Mouse (Mus musculus) bone marrow macrophage, adult 2 months (primary cell): Measurements from ENCODE around the gene Adcyap1r1. TPM values are rescaled to one million over a fixed set of nuclear protein-coding genes. Genes with fewer than 3 reads are reported as not detected.

Experiments used
- H3K27ac ChIP-seq: 2 replicates; pipeline ENCODE4 v1.5.1; 2012; ENCODE audit warnings: low read depth, low read length; ENCODE audit not compliant: insufficient read depth
- H3K4me1 ChIP-seq: 2 replicates; pipeline ENCODE4 v1.6.1; 2012; ENCODE audit warnings: low read length; ENCODE audit not compliant: control insufficient read depth, insufficient read depth
- H3K4me3 ChIP-seq: 2 replicates; pipeline ENCODE4 v1.5.1; 2012; ENCODE audit warnings: mild to moderate bottlenecking, low read length, moderate library complexity; ENCODE audit not compliant: insufficient read depth
- CTCF ChIP-seq: IDR thresholded peaks from 2 replicates; pipeline ENCODE4 v1.5.1; 2012; ENCODE audit warnings: low read depth, mild to moderate bottlenecking, low read length, moderate library complexity
- POLR2A ChIP-seq: IDR thresholded peaks from 2 replicates; pipeline ENCODE4 v1.6.1; 2012; ENCODE audit warnings: mild to moderate bottlenecking, low read depth, low read length, borderline replicate concordance
- polyA plus RNA-seq: library from polyadenylated mRNA; stranded (reverse); fragments of >200 nt; gene quantifications from 2 replicates; pipeline ENCODE4 v1.2.4, GENCODE M21; 2012; ENCODE audit not compliant: missing spikeins, insufficient read depth, insufficient read length

Adcyap1r1 gene
- polyA plus RNA-seq, 1 experiment = not detected

GRCm38 (mm10) chr6:55418746-55419410 lies 32.9 kb upstream of the Adcyap1r1 start:
- TF ChIP-seq POLR2A (no peak), CTCF (no peak)
- H3K4me1 ChIP-seq = peaks cover 2% of the 10 kb centered on the region; the same call in 1 of the 2 replicates
- no peak overlapping the region for H3K4me3 ChIP-seq

GRCm38 (mm10) chr6:55420411-55420810 lies 31.4 kb upstream of the Adcyap1r1 start:
- H3K4me3 ChIP-seq = no peak overlapping the region
- no peak overlapping the region for H3K27ac ChIP-seq
- TF ChIP-seq POLR2A = no peak
- TF ChIP-seq CTCF = no peak
- peaks cover 2% of the 10 kb centered on the region; the same call in 1 of the 2 replicates for H3K4me1 ChIP-seq

More at GRCm38 (mm10) chr6:55418746-55419410, 32.9 kb upstream of the Adcyap1r1 start:
- H3K27ac ChIP-seq = no peak overlapping the region

GRCm38 (mm10) chr6:55420869-55421361 lies 30.9 kb upstream of the Adcyap1r1 start:
- no peak for TF ChIP-seq POLR2A
- no peak for TF ChIP-seq CTCF
- no peak overlapping the region for H3K27ac ChIP-seq
- H3K4me1 ChIP-seq = no peaks in the 10 kb centered on the region

GRCm38 (mm10) chr6:55432121-55432520 lies 19.7 kb upstream of the Adcyap1r1 start:
- Histone ChIP-seq H3K27ac (no peak overlapping the region), H3K4me3 (no peak overlapping the region), H3K4me1 (peaks cover 2% of the 10 kb centered on the region)
- TF ChIP-seq CTCF (no peak), POLR2A (no peak)

More at GRCm38 (mm10) chr6:55420869-55421361, 30.9 kb upstream of the Adcyap1r1 start:
- no peak overlapping the region for H3K4me3 ChIP-seq

- H3K4me3 ChIP-seq = no peak overlapping the region
- TF ChIP-seq CTCF (no peak), POLR2A (no peak)
- H3K27ac ChIP-seq = no peak overlapping the region
- H3K4me1 ChIP-seq = peaks cover 2% of the 10 kb centered on the region
Measured at GRCm38 (mm10) chr6:55434360-55434759, 17.4 kb upstream of the Adcyap1r1 start.

GRCm38 (mm10) chr6:55435266-55436159 lies 16.3 kb upstream of the Adcyap1r1 start:
- no peak overlapping the region for H3K27ac ChIP-seq
- peaks cover 2% of the 10 kb centered on the region for H3K4me1 ChIP-seq
- no peak overlapping the region for H3K4me3 ChIP-seq
- TF ChIP-seq POLR2A (no peak), CTCF (no peak)

- TF ChIP-seq POLR2A (no peak), CTCF (no peak)
- Histone ChIP-seq H3K27ac (no peak overlapping the region), H3K4me3 (no peak overlapping the region), H3K4me1 (no peaks in the 10 kb centered on the region)
Measured at GRCm38 (mm10) chr6:55437919-55438318, 13.9 kb upstream of the Adcyap1r1 start.

GRCm38 (mm10) chr6:55438837-55439236 lies 12.9 kb upstream of the Adcyap1r1 start:
- Histone ChIP-seq H3K4me1 (no peaks in the 10 kb centered on the region), H3K4me3 (no peak overlapping the region), H3K27ac (no peak overlapping the region)
- TF ChIP-seq CTCF (no peak), POLR2A (no peak)

- no peak overlapping the region for H3K4me3 ChIP-seq
- TF ChIP-seq POLR2A (no peak), CTCF (no peak)
- H3K27ac ChIP-seq = no peak overlapping the region
- H3K4me1 ChIP-seq = no peaks in the 10 kb centered on the region
Measured at GRCm38 (mm10) chr6:55443927-55444688, 7.7 kb upstream of the Adcyap1r1 start.
